Mouse (Mus musculus) cortical plate, adult 2 months (tissue): ENCODE results near the gene Gm42517.

Source experiments
- CTCF ChIP-seq: fragments of 200-500 bp; IDR thresholded peaks from 2 replicates; pipeline ENCODE4 v1.5.1; 2011; ENCODE audit warnings: mild to moderate bottlenecking, control low read depth, low read length; ENCODE audit not compliant: insufficient read depth; ENCODE audit errors: extremely low read depth
- POLR2A ChIP-seq: fragments of 200-500 bp; IDR thresholded peaks from 2 replicates; pipeline ENCODE4 v1.6.1; 2011; ENCODE audit warnings: mild to moderate bottlenecking, low read length, control low read depth; ENCODE audit not compliant: insufficient read depth; ENCODE audit errors: extremely low read depth

GRCm38 (mm10) chr5:108366328-108366983 is 1.3 kb downstream of the Gm42517 start:
- TF ChIP-seq CTCF (no peak), POLR2A (no peak)
